Mouse (Mus musculus): ENCODE data around the gene Casr. TPM values are rescaled to one million over a fixed set of nuclear protein-coding genes. Genes with fewer than 3 reads are reported as not detected.

Gene Casr
- 0.27 and 0.33 TPM in 2 replicates for polyA plus RNA-seq (2012; rRNA removed)

GRCm38 (mm10) chr16:36561386-36562338, at the start of gene Casr:
Casr (minus strand) TSS chr16:36562141.

GRCm38 (mm10) chr16:36455342-36455802, 106.6 kb downstream of the Casr start, which contains the start of gene Stfa3:
Stfa3 (minus strand) TSS chr16:36455392.

Other genes starting within 250 kb of the Casr start
- not detected in 2 replicates for gene BC117090, start 227.8 kb downstream of the Casr start, polyA plus RNA-seq (2012; rRNA removed)
- gene BC100530, start 194.4 kb downstream of the Casr start, polyA plus RNA-seq (2012; rRNA removed): 0.51 and 1.9 TPM in 2 replicates
- 0.88 TPM in 1 of 2 replicates, not detected in the other for gene Stfa2, start 153.7 kb downstream of the Casr start, polyA plus RNA-seq (2012; rRNA removed)
- 0.49 and 1.1 TPM in 2 replicates for gene Stfa3, start 106.7 kb downstream of the Casr start, polyA plus RNA-seq (2012; rRNA removed)
- gene Cd86, start 103.9 kb upstream of the Casr start, polyA plus RNA-seq (2012; rRNA removed): 0.94 and 1.2 TPM in 2 replicates
- gene Ildr1, start 131.8 kb upstream of the Casr start, polyA plus RNA-seq (2012; rRNA removed): 0.41 and 0.45 TPM in 2 replicates
- 16.4 and 21.7 TPM in 2 replicates for gene Slc15a2, start 222.8 kb upstream of the Casr start, polyA plus RNA-seq (2012; rRNA removed)